Mouse (Mus musculus): Measurements from ENCODE around the gene Taz. TPM values are rescaled to one million over a fixed set of nuclear protein-coding genes. Genes with fewer than 3 reads are reported as not detected.

Taz gene
- total and polyA plus RNA-seq, 3 experiments, result 45.6 to 93.5 (median 47.4) TPM

GRCm38 (mm10) chrX:74249615-74250014 is 32.1 kb upstream of the Taz start, which contains the start of gene Flna:
Flna (minus strand) TSS chrX:74249820.
- Histone ChIP-seq H3K4me3 (peak within 1 kb of the TSS; percentile 49), H3K4me1 (ENCODE audit: control insufficient read depth, insufficient read depth, low read length) (peaks cover 3% of the 10 kb centered on the region), H3K79me2 (replicated peaks; ENCODE audit: control insufficient read depth, insufficient read depth, low read length) (no peaks in the 10 kb centered on the region), H3K36me3 (ENCODE audit: control insufficient read depth, insufficient read depth, low read length) (no peaks in the 10 kb centered on the region), H3K9ac (ENCODE audit: low read depth, low read length) (peak within 1 kb of the TSS; percentile 78), H3K27ac (peak within 1 kb of the TSS; percentile 58), H3K27me3 (ENCODE audit: control insufficient read depth, insufficient read depth, low read length) (no peaks in the 10 kb centered on the region)
- TF ChIP-seq EP300 (IDR thresholded peaks at IDR 0.05; ENCODE audit: insufficient read depth, low read depth, low read length) (no peak), CTCF (IDR thresholded peaks at IDR 0.05) (peak; percentile 67), POLR2A (IDR thresholded peaks at IDR 0.05; ENCODE audit: insufficient read depth, low read depth, low read length) (peak; percentile 65)
- DNase-seq, result peak; percentile 76 to 82
- intact Hi-C loops (cut with DNase I), result loop anchor here (1.0 to 10.0 kb wide), 8 partner anchors 33 to 227 kb away; partner anchors contain the start of genes Atp6ap1, Dnase1l1, Fam3a and G6pdx
- WGBS, result 14% methylated on average over 38 of the region's 38 CpGs

GRCm38 (mm10) chrX:74254153-74254887 is 27.4 kb upstream of the Taz start, which contains the start of gene Emd:
Emd (plus strand) TSS chrX:74254687.
- Histone ChIP-seq H3K9ac (ENCODE audit: low read depth, low read length) (peak within 1 kb of the TSS; percentile 91), H3K79me2 (replicated peaks; ENCODE audit: control insufficient read depth, insufficient read depth, low read length) (no peaks in the 10 kb centered on the region), H3K36me3 (ENCODE audit: control insufficient read depth, insufficient read depth, low read length) (no peaks in the 10 kb centered on the region), H3K4me1 (ENCODE audit: control insufficient read depth, insufficient read depth, low read length) (peaks cover 4% of the 10 kb centered on the region; the same call in 1 of the 2 replicates), H3K27me3 (ENCODE audit: control insufficient read depth, insufficient read depth, low read length) (no peaks in the 10 kb centered on the region), H3K27ac (peak within 1 kb of the TSS; percentile 85), H3K4me3 (peak within 1 kb of the TSS; percentile 64)
- TF ChIP-seq POLR2A (IDR thresholded peaks at IDR 0.05; ENCODE audit: insufficient read depth, low read depth, low read length) (peak; percentile 84), EP300 (IDR thresholded peaks at IDR 0.05; ENCODE audit: insufficient read depth, low read depth, low read length) (0 out of 2 replicates have a peak, but pooled peaks have one; percentile 33), CTCF (IDR thresholded peaks at IDR 0.05) (no peak)
- peak; percentile 86 to 94 for DNase-seq
- WGBS, result 24% methylated on average over 39 of the region's 39 CpGs
- intact Hi-C loops (cut with DNase I), result no loop called here

- H3K79me2 ChIP-seq (replicated peaks; ENCODE audit: control insufficient read depth, insufficient read depth, low read length), result no peaks in the 10 kb centered on the region
- H3K9ac ChIP-seq (ENCODE audit: low read depth, low read length), result peak overlapping the region; percentile 91
- DNase-seq, result no peak
- H3K27ac ChIP-seq, result peak overlapping the region; percentile 85
- intact Hi-C loops (cut with DNase I), result no loop called here
- TF ChIP-seq POLR2A (IDR thresholded peaks at IDR 0.05; ENCODE audit: insufficient read depth, low read depth, low read length) (no peak), CTCF (IDR thresholded peaks at IDR 0.05) (no peak), EP300 (IDR thresholded peaks at IDR 0.05; ENCODE audit: insufficient read depth, low read depth, low read length) (no peak)
- peaks cover 4% of the 10 kb centered on the region; the same call in 1 of the 2 replicates for H3K4me1 ChIP-seq (ENCODE audit: control insufficient read depth, insufficient read depth, low read length)
- H3K36me3 ChIP-seq (ENCODE audit: control insufficient read depth, insufficient read depth, low read length), result no peaks in the 10 kb centered on the region
- WGBS, result 23% methylated on average over 31 of the region's 31 CpGs
- peak overlapping the region; percentile 64 for H3K4me3 ChIP-seq
- no peaks in the 10 kb centered on the region for H3K27me3 ChIP-seq (ENCODE audit: control insufficient read depth, insufficient read depth, low read length)
These were observed 26.7 kb upstream of the Taz start for GRCm38 (mm10) chrX:74254888-74255565.

- Histone ChIP-seq H3K36me3 (ENCODE audit: control insufficient read depth, insufficient read depth, low read length) (no peaks in the 10 kb centered on the region), H3K9ac (ENCODE audit: low read depth, low read length) (no peak overlapping the region), H3K79me2 (replicated peaks; ENCODE audit: control insufficient read depth, insufficient read depth, low read length) (no peaks in the 10 kb centered on the region), H3K4me3 (no peak overlapping the region), H3K27me3 (ENCODE audit: control insufficient read depth, insufficient read depth, low read length) (no peaks in the 10 kb centered on the region), H3K27ac (no peak overlapping the region), H3K4me1 (ENCODE audit: control insufficient read depth, insufficient read depth, low read length) (peaks cover 4% of the 10 kb centered on the region; the same call in 1 of the 2 replicates)
- intact Hi-C loops (cut with DNase I), result no loop called here
- WGBS, result 86% methylated on average over 3 of the region's 3 CpGs
- TF ChIP-seq POLR2A (IDR thresholded peaks at IDR 0.05; ENCODE audit: insufficient read depth, low read depth, low read length) (no peak), EP300 (IDR thresholded peaks at IDR 0.05; ENCODE audit: insufficient read depth, low read depth, low read length) (no peak), CTCF (IDR thresholded peaks at IDR 0.05) (no peak)
- no peak for DNase-seq
These were observed 24.0 kb upstream of the Taz start for GRCm38 (mm10) chrX:74257746-74258145.

- H3K27ac ChIP-seq, result peak overlapping the region; percentile 99
- DNase-seq, result no peak
- no peak for TF ChIP-seq POLR2A (IDR thresholded peaks at IDR 0.05; ENCODE audit: insufficient read depth, low read depth, low read length)
- no peak for TF ChIP-seq EP300 (IDR thresholded peaks at IDR 0.05; ENCODE audit: insufficient read depth, low read depth, low read length)
- TF ChIP-seq CTCF (IDR thresholded peaks at IDR 0.05), result no peak
- peaks cover 5% of the 10 kb centered on the region for H3K36me3 ChIP-seq (ENCODE audit: control insufficient read depth, insufficient read depth, low read length)
- no peaks in the 10 kb centered on the region for H3K27me3 ChIP-seq (ENCODE audit: control insufficient read depth, insufficient read depth, low read length)
- 24% methylated on average over 3 of the region's 3 CpGs for WGBS
- peak overlapping the region; percentile 63 for H3K4me3 ChIP-seq
- intact Hi-C loops (cut with DNase I), result loop anchor here (2.0 to 5.0 kb wide), 2 partner anchors 27 to 103 kb away; partner anchors contain the start of genes Atp6ap1, Slc10a3 and Ubl4a
- peaks cover 2% of the 10 kb centered on the region for H3K4me1 ChIP-seq (ENCODE audit: control insufficient read depth, insufficient read depth, low read length)
- H3K9ac ChIP-seq (ENCODE audit: low read depth, low read length), result peak overlapping the region; percentile 70
- no peaks in the 10 kb centered on the region for H3K79me2 ChIP-seq (replicated peaks; ENCODE audit: control insufficient read depth, insufficient read depth, low read length)
These were observed 12.0 kb upstream of the Taz start for GRCm38 (mm10) chrX:74269736-74270061.
